Mouse (Mus musculus) cortical plate, adult 2 months (tissue): ENCODE results near the gene Add3.

Source experiments
- CTCF ChIP-seq: fragments of 200-500 bp; IDR thresholded peaks from 2 replicates; pipeline ENCODE4 v1.5.1; 2011; ENCODE audit warnings: mild to moderate bottlenecking, control low read depth, low read length; ENCODE audit not compliant: insufficient read depth; ENCODE audit errors: extremely low read depth
- POLR2A ChIP-seq: fragments of 200-500 bp; IDR thresholded peaks from 2 replicates; pipeline ENCODE4 v1.6.1; 2011; ENCODE audit warnings: mild to moderate bottlenecking, low read length, control low read depth; ENCODE audit not compliant: insufficient read depth; ENCODE audit errors: extremely low read depth

GRCm38 (mm10) chr19:53165305-53166240, 25.3 kb downstream of the Add3 start:
- TF ChIP-seq POLR2A: no peak
- no peak for TF ChIP-seq CTCF
